Mouse (Mus musculus): ENCODE results near the gene 1700049E17Rik1.
"Not testable (repeated sequence)": the region's sequence is repeated elsewhere in the genome, so short reads cannot be mapped to it uniquely, and the experiment has no call there.

Gene 1700049E17Rik1

DNA sequence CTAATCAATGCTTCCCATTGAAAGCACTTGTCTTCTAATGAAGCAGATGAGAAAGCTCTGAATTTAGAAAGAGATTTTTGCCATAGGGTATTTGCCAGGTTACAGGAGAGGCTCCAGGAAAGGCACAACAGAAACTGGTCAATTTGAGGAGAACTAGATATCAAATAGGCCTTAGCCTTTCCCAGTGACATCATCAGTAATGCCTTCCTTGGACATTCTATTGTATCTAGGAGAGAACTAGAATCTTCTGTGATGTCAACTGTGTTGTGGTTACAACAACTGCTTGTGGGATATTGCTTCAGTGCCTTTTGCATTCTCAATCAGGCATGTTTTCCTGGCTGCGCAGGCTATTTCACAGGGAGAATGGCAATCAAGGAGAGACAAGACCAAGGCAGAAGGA lies at the start of gene 1700049E17Rik1:
Gene 1700049E17Rik1, plus strand, starts transcription at position 301 of the 400 bp plus-strand sequence.
- not testable (repeated sequence) for DNase-seq

DNA sequence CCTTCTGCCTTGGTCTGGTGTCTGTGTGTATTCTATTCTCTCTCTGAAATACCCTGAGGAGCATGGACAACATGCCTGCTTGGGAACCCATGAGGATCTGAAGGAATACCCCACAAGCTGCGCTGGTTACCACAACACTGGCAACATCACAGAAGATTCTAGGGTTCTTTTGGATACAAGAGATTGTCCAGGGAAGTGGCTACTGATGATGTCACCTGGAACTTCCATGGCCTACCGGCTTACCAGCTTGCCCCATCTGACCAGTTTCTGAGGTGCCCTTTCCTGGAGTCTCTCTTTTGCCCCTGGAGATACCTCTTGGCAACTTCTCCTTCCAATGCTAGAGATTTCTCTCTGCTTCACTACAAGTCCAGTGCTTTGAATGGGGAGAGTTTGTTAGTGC lies 17.6 kb upstream of the 1700049E17Rik1 start, which contains the start of gene Gm7980:
Gene Gm7980, minus strand, starts transcription at position 101 of the 400 bp plus-strand sequence.
- not testable (repeated sequence) for DNase-seq

- DNase-seq: not testable (repeated sequence)
Observed at GRCm38 (mm10) chr14:41943695-41944094, 18.9 kb downstream of the 1700049E17Rik1 start, which contains the start of gene 1700024B05Rik. TSS of gene 1700024B05Rik (plus strand) at chr14:41943995.

- not testable (repeated sequence) for DNase-seq
Observed at GRCm38 (mm10) chr14:41964095-41964494, 39.3 kb downstream of the 1700049E17Rik1 start.

GRCm38 (mm10) chr14:41967827-41968226 lies 43.1 kb downstream of the 1700049E17Rik1 start, which contains the start of gene Gm6401:
TSS of gene Gm6401 (minus strand) at chr14:41967927.
- DNase-seq: not testable (repeated sequence)

DNA sequence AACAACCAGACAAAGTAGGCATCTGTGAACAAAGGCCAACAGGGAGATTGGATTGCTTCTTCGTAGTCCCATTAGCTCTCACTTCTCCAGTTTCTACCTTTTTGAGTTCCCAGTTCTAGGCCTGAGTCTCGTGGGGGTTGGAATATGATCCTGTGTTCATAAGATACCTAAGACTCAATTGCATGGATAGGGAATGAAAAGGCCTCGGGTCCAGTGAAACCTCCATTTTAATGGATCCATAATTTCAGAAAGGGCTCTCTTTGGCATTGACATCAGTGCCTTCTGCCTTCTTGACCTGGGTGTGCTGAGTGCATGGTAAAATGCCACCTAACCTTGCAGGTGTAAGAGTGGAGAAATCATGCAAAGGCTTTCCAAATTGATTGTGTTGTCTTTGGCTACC lies 43.8 kb downstream of the 1700049E17Rik1 start:
- DNase-seq: not testable (repeated sequence)
